ENCODE assay signal across 7 mouse cellular contexts in the genomic region with DNA sequence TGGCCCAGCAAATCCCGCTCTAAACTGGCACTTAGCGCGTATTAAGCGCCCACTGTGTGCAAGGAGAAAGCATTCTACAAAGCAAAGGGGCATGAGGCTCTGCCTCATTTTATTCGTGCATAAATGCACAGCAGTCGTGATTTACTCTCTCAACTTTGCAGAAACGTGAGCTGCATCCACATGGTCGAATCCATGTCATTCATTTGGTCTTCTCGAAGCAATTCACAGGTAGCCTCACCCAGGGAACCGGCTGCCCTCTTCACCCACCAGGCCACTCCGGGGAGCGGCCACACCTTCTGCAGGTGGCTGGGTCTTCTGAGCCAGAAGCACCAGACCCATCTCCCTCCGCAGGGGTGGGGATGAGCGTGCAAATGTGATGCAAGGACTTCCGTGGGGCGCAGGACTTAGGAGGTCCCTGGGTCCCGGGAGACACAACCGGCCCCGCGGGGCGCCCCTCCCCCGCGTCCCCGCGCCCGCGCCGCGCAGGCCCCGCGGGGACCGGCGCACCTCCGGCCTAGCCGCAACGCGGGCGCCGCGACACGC. TPM values are rescaled to one million over a fixed set of nuclear protein-coding genes. Genes with fewer than 3 reads are reported as not detected.
DNase-seq lines count a peak whose midpoint lies in the region; ATAC-seq and TF ChIP-seq lines count a peak whose summit lies in the region.

No protein-coding gene starts in this region.

- no peak overlapping the region for H3K27ac ChIP-seq in ES-E14 (ENCODE audit: insufficient read depth, low read depth, low read length, poor library complexity, severe bottlenecking)
- peak overlapping the region; percentile 64 for H3K27ac ChIP-seq in hindbrain, embryonic 12.5 days
- no peak overlapping the region for H3K27ac ChIP-seq in limb, embryonic 11.5 days (replicated peaks; ENCODE audit: low read depth, low read length)
- peak overlapping the region; percentile 93 for H3K27ac ChIP-seq in midbrain, embryonic 14.5 days (replicated peaks; ENCODE audit: low read depth, low read length)

- H3K9ac ChIP-seq in ES-E14 (ENCODE audit: insufficient read depth, low read depth, low read length, poor library complexity, severe bottlenecking), result peak overlapping the region; percentile 8; the same call in 1 of the 2 replicates
- peak overlapping the region; percentile 83 for H3K9ac ChIP-seq in hindbrain, embryonic 12.5 days
- peak overlapping the region; percentile 62 for H3K9ac ChIP-seq in limb, embryonic 11.5 days (ENCODE audit: low read length)
- peak overlapping the region; percentile 93 for H3K9ac ChIP-seq in midbrain, embryonic 14.5 days (replicated peaks; ENCODE audit: low read length)

- no peaks in the 10 kb centered on the region for H3K9me3 ChIP-seq in ES-E14 (ENCODE audit: control insufficient read depth, insufficient read depth, low read depth, low read length)
- H3K9me3 ChIP-seq in hindbrain, embryonic 12.5 days (replicated peaks), result no peaks in the 10 kb centered on the region
- H3K9me3 ChIP-seq in limb, embryonic 11.5 days (ENCODE audit: control insufficient read depth, low read length), result no peaks in the 10 kb centered on the region
- H3K9me3 ChIP-seq in midbrain, embryonic 14.5 days (ENCODE audit: control insufficient read depth, low read length), result no peaks in the 10 kb centered on the region

- in situ Hi-C loops in ES-E14 (cut with MboI; ENCODE audit: low sequenced_read_pairs in 2 of 2, unreplicated experiment in 2 of 2), result no loop called here

- H3K4me3 ChIP-seq in ES-E14 (ENCODE audit: insufficient read depth in 1 of 2, low read depth in 1 of 2, low read length in 2 of 2, poor library complexity in 1 of 2, severe bottlenecking in 1 of 2), result peak overlapping the region; percentile 80 to 93
- H3K4me3 ChIP-seq in hindbrain, embryonic 12.5 days, result peak overlapping the region; percentile 78
- H3K4me3 ChIP-seq in limb, embryonic 11.5 days (ENCODE audit: low read depth, low read length), result peak overlapping the region; percentile 77
- peak overlapping the region; percentile 70 for H3K4me3 ChIP-seq in midbrain, embryonic 14.5 days (replicated peaks; ENCODE audit: low read depth, low read length)

- DNase-seq in CD4-positive, CD25-positive, alpha-beta regulatory T cell, adult 2 months (ENCODE audit: low read depth, low spot score), result peak; percentile 35
- DNase-seq in ES-E14 (ENCODE audit: low read depth, low spot score), result peak; percentile 7
- peak; percentile 32 for DNase-seq in embryo, embryonic 9.5 days (ENCODE audit: extremely low spot score)
- peak; percentile 50 for DNase-seq in limb, embryonic 11.5 days (ENCODE audit: low spot score)
- DNase-seq in midbrain, embryonic 14.5 days, result peak; percentile 42
- DNase-seq in thymus, postnatal 0 days (ENCODE audit: low spot score), result peak; percentile 4

- 3% methylated on average over 34 of the region's 41 CpGs for WGBS in hindbrain, embryonic 12.5 days
- 6% methylated on average over 17 of the region's 41 CpGs for WGBS in limb, embryonic 11.5 days
- WGBS in midbrain, embryonic 14.5 days, result 3% methylated on average over 40 of the region's 41 CpGs

- H3K4me1 ChIP-seq in ES-E14 (ENCODE audit: control insufficient read depth in 2 of 2, insufficient read depth in 2 of 2, low read length in 2 of 2, poor library complexity in 1 of 2), result peaks cover 0 to 3% of the 10 kb centered on the region in 2 experiments; a peak in 1 of 4 replicates
- H3K4me1 ChIP-seq in hindbrain, embryonic 12.5 days, result peaks cover 6% of the 10 kb centered on the region; the same call in 1 of the 2 replicates
- H3K4me1 ChIP-seq in limb, embryonic 11.5 days (ENCODE audit: control insufficient read depth, insufficient read depth, low read length), result peaks cover 7% of the 10 kb centered on the region; the same call in 1 of the 2 replicates
- peaks cover 11% of the 10 kb centered on the region for H3K4me1 ChIP-seq in midbrain, embryonic 14.5 days (ENCODE audit: control insufficient read depth, insufficient read depth, low read length)

- ATAC-seq in hindbrain, embryonic 12.5 days (ENCODE audit: low FRiP score), result peak; percentile 47
- no peak for ATAC-seq in limb, embryonic 11.5 days (ENCODE audit: insufficient number of reproducible peaks, low FRiP score, low TSS enrichment, low read depth)
- ATAC-seq in midbrain, embryonic 14.5 days (ENCODE audit: low FRiP score, low TSS enrichment), result no peak; the same call in 1 of the 2 replicates

- peaks cover 25% of the 10 kb centered on the region; the same call in 1 of the 2 replicates for H3K27me3 ChIP-seq in hindbrain, embryonic 12.5 days
- H3K27me3 ChIP-seq in limb, embryonic 11.5 days (ENCODE audit: control insufficient read depth, insufficient read depth, low read length), result peaks cover 21% of the 10 kb centered on the region
- H3K27me3 ChIP-seq in midbrain, embryonic 14.5 days (ENCODE audit: control insufficient read depth, insufficient read depth, low read length), result peaks cover 10% of the 10 kb centered on the region

- H3K4me2 ChIP-seq in hindbrain, embryonic 12.5 days (replicated peaks), result peak overlapping the region; percentile 84
- H3K4me2 ChIP-seq in limb, embryonic 11.5 days (ENCODE audit: low read depth, severe bottlenecking), result peak overlapping the region; percentile 95
- peak overlapping the region; percentile 80 for H3K4me2 ChIP-seq in midbrain, embryonic 14.5 days (ENCODE audit: low read length)

- H3K36me3 ChIP-seq in ES-E14 (ENCODE audit: control insufficient read depth, insufficient read depth, low read length, poor library complexity, severe bottlenecking), result no peaks in the 10 kb centered on the region
- H3K36me3 ChIP-seq in hindbrain, embryonic 12.5 days, result no peaks in the 10 kb centered on the region
- H3K36me3 ChIP-seq in limb, embryonic 11.5 days (ENCODE audit: control insufficient read depth, insufficient read depth, low read length), result no peaks in the 10 kb centered on the region
- no peaks in the 10 kb centered on the region for H3K36me3 ChIP-seq in midbrain, embryonic 14.5 days (ENCODE audit: control insufficient read depth, insufficient read depth, low read length)

TF ChIP-seq in ES-E14, 5 proteins besides CTCF, POLR2A, EP300 and RAD21:
- TF ChIP-seq ZC3H11A (IDR thresholded peaks at IDR 0.05; ENCODE audit: borderline replicate concordance, low read depth, low read length) (no peak), MAFK (IDR thresholded peaks at IDR 0.05; ENCODE audit: insufficient read depth, low read depth, low read length) (no peak), HCFC1 (IDR thresholded peaks at IDR 0.05; ENCODE audit: borderline replicate concordance, insufficient read depth, low read length) (no peak), ZNF384 (IDR thresholded peaks at IDR 0.05; ENCODE audit: low read depth, low read length) (no peak), CHD2 (IDR thresholded peaks at IDR 0.05; ENCODE audit: low read depth, low read length) (no peak)

RNA-seq across cellular contexts. Expression of gene Jazf1, which starts 0.9 kb away (rescaled TPM):
- 0.74 and 1.2 TPM in 2 replicates for total RNA-seq in ES-E14 (2012; rRNA removed)
- polyA plus RNA-seq in hindbrain, embryonic 12.5 days (2016; fragmentation: Nextera tagmentation; extraction: Ambion mirVana), result 15.6 and 15.8 TPM in 2 replicates
- polyA plus RNA-seq in limb, embryonic 11.5 days (2014; fragmentation: Nextera tagmentation; extraction: Ambion mirVana), result 5.4 and 6.5 TPM in 2 replicates
- 39.6 and 39.7 TPM in 2 replicates for polyA plus RNA-seq in midbrain, embryonic 14.5 days (2014; fragmentation: Nextera tagmentation; extraction: Ambion mirVana)
- polyA plus RNA-seq in thymus, postnatal 0 days (2015; fragmentation: Nextera tagmentation; extraction: Ambion mirVana), result 4.7 and 4.9 TPM in 2 replicates

Comparison
In these comparisons a context has a peak if more than half of its experiments do, and no peak if none do; other contexts are left out.
1. H3K27ac ChIP-seq: peak in hindbrain, embryonic 12.5 days (single experiment) and midbrain, embryonic 14.5 days (single experiment); none in ES-E14 (single experiment) and limb, embryonic 11.5 days (single experiment).
2. H3K9ac ChIP-seq: peak in every context shown above with its lines; median percentile 93 in midbrain, embryonic 14.5 days; 83 in hindbrain, embryonic 12.5 days; 62 in limb, embryonic 11.5 days; 8 in ES-E14.
3. Peak in every context shown above with its lines, with median percentiles within 50 percentile points of each other: DNase-seq, H3K4me3 ChIP-seq and H3K4me2 ChIP-seq.